Mouse (Mus musculus): ENCODE measurements around the gene Fn3k. TPM values are rescaled to one million over a fixed set of nuclear protein-coding genes. Genes with fewer than 3 reads are reported as not detected.

Gene Fn3k
- total RNA-seq (2023): 0.15 to 0.72 TPM in 2 of 4 replicates, not detected in the others

DNA sequence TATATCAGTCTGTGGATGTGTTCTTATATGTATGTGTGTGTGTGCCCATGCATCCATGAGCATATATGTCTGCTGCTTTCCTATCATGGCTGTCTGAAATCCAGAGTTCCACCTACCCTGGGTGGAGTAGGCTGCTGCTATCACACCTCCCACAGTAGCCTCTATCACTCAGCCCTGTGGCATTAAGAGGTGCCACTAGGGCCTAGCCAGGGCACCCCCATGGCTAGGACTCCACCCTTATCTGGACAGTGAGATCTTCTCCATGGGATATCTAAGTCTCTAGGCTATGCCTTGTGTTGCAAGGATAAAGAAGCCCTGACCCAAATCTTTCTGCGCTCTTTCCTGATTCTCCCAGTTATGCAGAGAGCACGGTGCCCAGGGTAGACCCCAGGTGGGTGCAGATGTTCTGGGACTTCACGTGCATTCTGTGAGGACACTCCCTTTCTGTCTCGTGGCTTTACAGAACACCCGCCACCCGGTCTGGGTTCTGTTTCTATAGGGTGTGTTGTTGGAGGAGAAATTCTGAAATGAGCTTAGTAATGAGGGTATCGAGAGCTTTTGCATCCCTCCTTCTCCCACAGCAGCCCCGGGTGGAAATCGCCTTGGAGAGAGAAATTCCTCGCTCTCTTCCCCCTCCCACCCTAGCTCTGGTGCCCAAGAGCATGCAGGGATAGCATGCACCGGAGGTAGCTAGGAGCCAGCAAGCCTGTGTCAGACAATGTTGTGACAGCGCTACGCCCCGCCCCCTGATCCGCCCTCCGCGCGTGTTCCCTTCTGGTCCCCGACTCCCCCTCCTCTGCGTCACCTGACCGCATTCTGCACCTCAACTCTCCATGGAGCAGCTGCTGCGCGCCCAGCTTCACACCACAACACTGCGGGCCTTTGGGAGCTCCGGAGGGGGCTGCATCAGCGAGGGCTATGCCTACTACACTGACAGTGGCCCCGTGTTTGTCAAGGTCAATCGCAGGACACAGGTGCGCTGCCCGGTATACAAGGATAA lies at the start of gene Fn3k:
Gene Fn3k (plus strand): TSS at position 758 of the 1,000 bp plus-strand sequence.

DNA sequence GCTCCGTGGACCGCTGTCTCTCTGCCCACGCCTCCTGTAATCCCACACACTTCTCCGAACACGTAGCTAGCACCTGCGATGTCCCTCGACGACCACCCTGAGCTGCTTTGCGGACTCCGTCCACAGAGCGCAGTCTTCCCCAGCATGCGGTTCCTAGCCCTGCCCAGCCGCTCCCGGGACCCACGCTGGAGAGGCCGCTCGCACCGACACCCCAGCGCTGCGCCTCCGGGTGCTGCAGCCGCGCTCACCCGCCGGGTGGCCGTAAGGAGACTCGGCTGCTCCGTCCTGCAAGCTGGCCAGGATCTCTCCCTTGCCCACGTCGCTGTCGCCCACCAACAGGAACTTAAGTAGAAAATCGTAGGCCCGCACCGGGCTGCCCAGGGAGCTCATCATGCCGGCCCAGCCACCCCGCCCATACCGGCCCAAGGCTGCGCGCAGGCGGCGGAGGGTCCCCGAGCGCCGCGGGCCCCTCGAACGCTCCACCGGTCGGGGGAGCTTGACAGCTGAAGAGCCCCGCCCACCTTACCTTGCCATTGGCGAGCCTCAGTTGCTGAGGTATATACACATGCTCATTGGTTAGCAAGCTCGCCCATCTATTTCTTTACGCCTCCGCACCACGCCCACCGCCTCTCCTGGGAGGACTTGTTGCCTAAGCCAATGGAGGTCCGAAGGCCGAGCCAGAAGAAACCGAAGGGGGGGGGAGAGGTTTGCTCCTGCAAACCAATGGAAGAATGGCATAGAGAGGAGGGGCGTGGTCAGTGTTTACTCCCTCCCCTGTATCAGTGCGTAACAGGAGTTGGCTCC lies 46.8 kb upstream of the Fn3k start, which contains the start of gene Rab40b:
Gene Rab40b (minus strand): TSS at position 502 of the 804 bp plus-strand sequence.

DNA sequence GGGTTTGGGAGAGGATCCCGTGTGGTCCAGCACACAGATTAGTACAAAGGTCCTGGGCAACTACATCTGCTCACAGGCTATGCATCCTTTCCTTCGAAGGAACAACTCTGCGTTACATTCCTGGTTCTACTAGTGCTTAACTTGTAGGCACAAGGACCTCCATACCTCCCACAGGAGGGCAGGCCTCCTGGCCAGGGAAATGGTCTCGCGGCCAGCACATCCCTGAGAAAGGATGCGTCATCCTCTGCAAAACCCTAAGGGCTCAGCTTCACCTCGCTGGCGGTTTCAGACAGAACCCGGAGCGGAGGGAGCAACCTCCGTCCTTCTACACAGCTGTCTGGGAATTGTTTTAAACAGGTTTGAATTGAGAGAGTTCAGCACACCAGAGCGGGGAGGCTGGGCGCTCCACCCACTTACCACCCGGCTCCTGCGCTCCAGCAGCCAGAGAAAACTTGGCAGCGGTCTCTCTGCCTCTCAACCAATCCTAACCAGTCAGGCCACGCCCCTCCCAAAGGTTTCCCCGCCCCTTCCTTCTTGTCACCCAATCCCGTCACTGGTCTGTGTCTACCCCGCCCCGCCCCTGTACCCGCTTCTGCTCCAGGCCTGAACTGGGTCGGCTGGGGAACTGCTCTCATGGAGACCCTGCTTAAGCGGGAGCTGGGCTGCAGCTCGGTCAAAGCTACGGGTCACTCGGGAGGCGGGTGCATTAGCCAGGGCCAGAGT lies 13.7 kb upstream of the Fn3k start, which contains the start of gene Fn3krp:
Gene Fn3krp (plus strand): TSS at position 572 of the 723 bp plus-strand sequence.

DNA sequence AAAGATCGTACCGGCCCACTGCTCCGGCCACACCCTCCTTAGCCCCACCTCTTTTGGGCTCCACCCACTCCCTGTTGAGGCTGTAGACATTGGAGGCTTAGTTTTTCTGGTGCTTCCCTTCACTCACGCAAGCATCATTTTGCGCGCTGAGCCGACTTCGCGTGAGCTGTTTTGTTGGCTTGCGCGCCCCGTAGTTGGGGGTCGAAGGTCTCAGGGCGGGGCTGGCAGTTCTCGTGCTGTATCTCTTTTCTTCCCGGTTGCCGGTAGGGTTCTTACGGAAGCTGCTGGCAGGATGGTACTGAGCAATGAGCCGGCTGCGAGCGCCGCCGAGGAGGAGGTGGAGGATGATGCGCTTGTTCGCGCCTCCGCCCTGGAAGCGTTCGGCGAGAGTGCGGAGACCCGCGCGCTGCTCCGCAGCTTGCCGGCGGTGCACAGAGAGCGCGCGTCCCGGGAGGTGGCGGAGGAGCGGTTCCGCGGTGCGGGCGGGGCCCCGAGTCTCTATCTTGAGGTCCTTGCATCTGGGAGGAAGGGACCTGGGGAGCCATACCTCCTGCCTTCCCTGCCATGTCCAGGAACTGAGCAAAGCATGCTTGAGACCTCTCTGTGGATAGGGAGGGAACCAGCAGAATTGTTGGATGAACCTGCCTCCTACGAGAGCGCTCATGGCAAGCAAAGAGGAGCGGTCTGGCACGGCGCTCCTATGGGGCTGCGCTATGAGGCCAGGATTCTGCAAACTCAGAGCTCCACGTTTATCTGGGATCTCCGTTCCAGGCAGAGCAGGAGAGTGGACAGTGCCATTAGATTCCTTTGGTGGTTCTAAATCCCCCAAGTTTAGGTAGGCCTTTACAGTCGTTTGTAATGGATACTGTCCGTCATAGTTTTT lies 17.3 kb downstream of the Fn3k start, which contains the start of gene Tbcd:
Gene Tbcd (plus strand): TSS at position 197 of the 883 bp plus-strand sequence.

Other genes starting within 250 kb of the Fn3k start
- gene Hexdc, start 230.5 kb upstream of the Fn3k start, total RNA-seq (2023): 14.1 to 17.5 TPM (median 15.9 TPM) in 4 replicates
- 8.8 to 11.3 TPM (median 9.1 TPM) in 4 replicates for gene Ogfod3, start 230.2 kb upstream of the Fn3k start, total RNA-seq (2023)
- gene Cybc1, start 205.6 kb upstream of the Fn3k start, total RNA-seq (2023): 95.7 to 109 TPM (median 107 TPM) in 4 replicates
- gene Narf, start 197.7 kb upstream of the Fn3k start, total RNA-seq (2023): 39.7 to 49.5 TPM (median 45.0 TPM) in 4 replicates
- 37.7 to 47.8 TPM (median 40.8 TPM) in 4 replicates for gene Foxk2, start 174.9 kb upstream of the Fn3k start, total RNA-seq (2023)
- gene Wdr45b, start 80.5 kb upstream of the Fn3k start, total RNA-seq (2023): 51.8 to 67.6 TPM (median 56.9 TPM) in 4 replicates
- gene Rab40b, start 46.7 kb upstream of the Fn3k start, total RNA-seq (2023): not detected in 4 replicates
- 5.4 to 7.2 TPM (median 5.8 TPM) in 4 replicates for gene Fn3krp, start 13.5 kb upstream of the Fn3k start, total RNA-seq (2023)
- 33.2 to 39.0 TPM (median 36.7 TPM) in 4 replicates for gene Tbcd, start 17.0 kb downstream of the Fn3k start, total RNA-seq (2023)
- not detected in 4 replicates for gene Zfp750, start 84.4 kb downstream of the Fn3k start, total RNA-seq (2023)
- gene B3gntl1, start 238.2 kb downstream of the Fn3k start, total RNA-seq (2023): 12.4 to 13.4 TPM (median 12.6 TPM) in 4 replicates